Mouse (Mus musculus) heart, embryonic 10.5 days (tissue): ENCODE measurements around the gene Zfp652. TPM values are rescaled to one million over a fixed set of nuclear protein-coding genes. Genes with fewer than 3 reads are reported as not detected.
"Not testable (repeated sequence)": the region's sequence is repeated elsewhere in the genome, so short reads cannot be mapped to it uniquely, and the experiment has no call there.

Source experiments
- DNase-seq: peaks from one replicate; pipeline ENCODE4 v3.0.0-alpha.2; 2017; ENCODE audit warnings: low spot score
- H3K27ac ChIP-seq: fragments of 300-500 bp; sonication (generic); 2 replicates; pipeline ENCODE4 v1.5.1; 2016; ENCODE audit warnings: mild to moderate bottlenecking
- H3K27me3 ChIP-seq: fragments of 300-500 bp; sonication (generic); 2 replicates; pipeline ENCODE4 v1.6.1; 2016; ENCODE audit warnings: mild to moderate bottlenecking; ENCODE audit not compliant: poor library complexity, insufficient read depth, severe bottlenecking
- H3K36me3 ChIP-seq: fragments of 300-500 bp; sonication (generic); 2 replicates; pipeline ENCODE4 v1.6.1; 2016; ENCODE audit warnings: mild to moderate bottlenecking, moderate library complexity
- H3K4me1 ChIP-seq: fragments of 300-500 bp; sonication (generic); 2 replicates; pipeline ENCODE4 v1.6.1; 2016; ENCODE audit warnings: mild to moderate bottlenecking
- H3K4me3 ChIP-seq: fragments of 300-500 bp; sonication (generic); 2 replicates; pipeline ENCODE4 v1.5.1; 2016; ENCODE audit warnings: mild to moderate bottlenecking, moderate library complexity
- H3K9me3 ChIP-seq: fragments of 300-500 bp; sonication (generic); 2 replicates; pipeline ENCODE4 v1.6.1; 2016; ENCODE audit warnings: mild to moderate bottlenecking, moderate library complexity
- WGBS: fragments of 180-500 bp; shearing (Covaris S2); methylation state at CpG from one replicate; pipeline ENCODE4 v1.1.7; 2016; 5-methylcytosine and 5-hydroxymethylcytosine counted together
- polyA plus RNA-seq: library from polyadenylated mRNA; unstranded; fragments of >200 nt; fragmentation: Nextera tagmentation; extraction: Ambion mirVana; gene quantifications from 2 replicates; pipeline ENCODE4 v1.2.1, GENCODE M21; 2016

Zfp652 gene
- polyA plus RNA-seq, 1 experiment from 2014 or later, result 14.2 TPM

DNA sequence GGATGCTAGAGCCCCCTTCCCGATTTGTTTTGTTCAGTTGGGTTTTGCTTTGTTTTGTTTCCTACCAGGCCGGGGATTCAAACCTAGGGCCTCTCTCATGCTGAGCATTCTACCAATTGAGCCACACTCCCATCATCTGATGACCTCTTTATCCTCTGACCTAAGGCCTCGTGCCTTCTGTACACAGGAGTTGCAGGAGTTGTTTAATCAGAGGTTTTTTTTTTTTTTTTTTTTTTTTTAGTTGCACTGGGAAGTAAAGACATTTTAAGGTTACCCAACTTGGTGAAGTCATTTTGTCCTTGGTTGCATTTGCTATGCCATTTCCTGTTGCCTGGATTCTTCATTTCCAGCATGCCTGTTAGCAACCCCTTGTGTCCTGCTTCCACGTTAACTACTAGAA, 157.0 kb downstream of the Zfp652 start:
- no peak for DNase-seq
- Histone ChIP-seq H3K27ac (no peak overlapping the region), H3K36me3 (no peaks in the 10 kb centered on the region), H3K9me3 (no peaks in the 10 kb centered on the region), H3K4me1 (no peaks in the 10 kb centered on the region), H3K4me3 (no peak overlapping the region), H3K27me3 (peaks cover 8% of the 10 kb centered on the region; the same call in 1 of the 2 replicates)
- WGBS, result 74% methylated on average over 4 of the region's 4 CpGs

- peaks cover 8% of the 10 kb centered on the region; the same call in 1 of the 2 replicates for H3K27me3 ChIP-seq
- no peaks in the 10 kb centered on the region for H3K9me3 ChIP-seq
- no peaks in the 10 kb centered on the region for H3K4me1 ChIP-seq
- 70% methylated on average over 6 of the region's 6 CpGs for WGBS
- no peak overlapping the region for H3K27ac ChIP-seq
- no peaks in the 10 kb centered on the region for H3K36me3 ChIP-seq
- H3K4me3 ChIP-seq, result no peak overlapping the region
- no peak for DNase-seq
Observed at GRCm38 (mm10) chr11:95869918-95870470, 157.5 kb downstream of the Zfp652 start.

DNA sequence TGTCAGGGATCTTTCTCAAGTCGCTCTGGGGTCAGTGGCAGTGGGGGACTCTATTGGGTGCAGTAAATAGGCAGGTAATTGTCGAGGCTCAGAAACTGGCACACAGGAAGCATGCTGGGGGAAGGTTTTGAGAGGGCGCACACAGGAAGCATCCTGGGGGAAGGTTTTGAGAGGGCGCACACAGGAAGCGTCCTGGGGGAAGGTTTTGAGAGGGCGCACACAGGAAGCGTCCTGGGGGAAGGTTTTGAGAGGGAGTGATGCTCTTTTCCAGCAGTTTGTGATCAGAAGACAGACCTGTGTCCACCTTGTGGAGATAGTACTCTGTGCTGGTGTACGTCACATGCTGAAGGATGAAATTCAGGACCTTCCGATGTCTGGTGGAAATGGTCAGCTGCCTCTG, 163.3 kb downstream of the Zfp652 start:
- no peaks in the 10 kb centered on the region for H3K9me3 ChIP-seq
- DNase-seq, result no peak

DNA sequence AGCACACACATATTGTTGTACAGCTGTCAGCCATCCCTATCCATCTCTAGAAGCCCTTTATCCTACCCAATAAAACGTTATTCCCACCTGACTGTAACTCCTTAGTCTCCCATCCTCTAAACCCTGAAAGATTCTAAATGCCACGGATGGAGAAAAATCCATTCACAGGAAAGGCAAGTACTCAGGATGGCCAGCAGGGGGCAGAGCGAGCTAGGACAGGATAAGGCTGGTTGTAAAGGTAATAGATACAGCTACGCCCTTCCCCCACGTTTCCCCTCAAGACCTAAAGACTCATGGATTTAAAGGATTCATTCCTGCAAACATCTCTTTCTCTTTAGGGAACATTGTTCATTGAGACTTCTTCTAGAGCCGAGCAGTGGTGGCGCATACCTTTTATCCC, 163.8 kb downstream of the Zfp652 start:
- no peaks in the 10 kb centered on the region for H3K36me3 ChIP-seq
- H3K4me3 ChIP-seq, result peak overlapping the region; percentile 29; the same call in 1 of the 2 replicates
- 0 out of 2 replicates have a peak, but pooled peaks cover 4% of the 10 kb centered on the region for H3K4me1 ChIP-seq
- no peaks in the 10 kb centered on the region for H3K9me3 ChIP-seq
- DNase-seq, result peak; percentile 86
- H3K27ac ChIP-seq, result no peak overlapping the region
- WGBS, result 25% methylated on average over 7 of the region's 7 CpGs
- H3K27me3 ChIP-seq, result peaks cover 6% of the 10 kb centered on the region

More for the DNA sequence above, 163.3 kb downstream of the Zfp652 start:
- Histone ChIP-seq H3K27me3 (peaks cover 3% of the 10 kb centered on the region), H3K4me3 (peak overlapping the region; percentile 29), H3K27ac (peak overlapping the region; percentile 18; the same call in 1 of the 2 replicates), H3K36me3 (no peaks in the 10 kb centered on the region), H3K4me1 (0 out of 2 replicates have a peak, but pooled peaks cover 4% of the 10 kb centered on the region)
- WGBS, result 20% methylated on average over 9 of the region's 9 CpGs

DNA sequence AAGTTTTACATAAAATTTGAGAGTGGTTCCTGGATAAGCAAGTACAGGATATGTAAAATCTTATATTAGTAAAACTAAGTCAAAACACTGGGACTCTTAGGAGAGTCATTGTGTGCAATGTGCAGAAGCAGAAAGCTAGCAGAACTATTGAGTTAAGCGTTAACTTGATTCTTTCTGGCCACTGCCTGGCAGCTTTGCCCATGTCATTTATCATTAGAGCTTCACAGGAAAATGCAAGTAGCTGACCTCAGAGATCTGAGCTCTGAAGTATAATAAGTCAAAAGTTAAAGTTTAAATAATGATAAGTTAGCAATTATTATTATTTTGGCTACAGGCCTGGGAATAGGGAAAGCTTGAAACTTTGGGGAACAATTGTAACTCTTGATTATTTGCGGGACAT, 167.4 kb downstream of the Zfp652 start:
- not testable (repeated sequence) for H3K36me3 ChIP-seq, H3K27me3 ChIP-seq, DNase-seq, H3K4me1 ChIP-seq, H3K27ac ChIP-seq, H3K9me3 ChIP-seq, H3K4me3 ChIP-seq
- WGBS, result 76% methylated on average over 2 of the region's 2 CpGs

Other genes starting within 250 kb of the Zfp652 start
- 0.21 and 0.77 TPM in 2 replicates for gene Nxph3, start 198.1 kb upstream of the Zfp652 start, polyA plus RNA-seq
- gene Ngfr, start 124.9 kb upstream of the Zfp652 start, polyA plus RNA-seq, result 4.5 and 9.9 TPM in 2 replicates
- gene Phb, start 45.7 kb upstream of the Zfp652 start, polyA plus RNA-seq, result 320 and 328 TPM in 2 replicates
- 0.97 and 1.9 TPM in 2 replicates for gene B130006D01Rik, start 10.9 kb downstream of the Zfp652 start, polyA plus RNA-seq
- gene Phospho1, start 111.8 kb downstream of the Zfp652 start, polyA plus RNA-seq, result 0.31 and 0.42 TPM in 2 replicates
- gene Gngt2, start 124.5 kb downstream of the Zfp652 start, polyA plus RNA-seq, result 43.2 and 60.8 TPM in 2 replicates
- 26.6 and 32.4 TPM in 2 replicates for gene Abi3, start 129.8 kb downstream of the Zfp652 start, polyA plus RNA-seq
- gene B4galnt2, start 202.2 kb downstream of the Zfp652 start, polyA plus RNA-seq, result 0.16 and 0.49 TPM in 2 replicates